Mouse (Mus musculus) heart, embryonic 13.5 days (tissue): ENCODE data around the gene Gbp6. TPM values are rescaled to one million over a fixed set of nuclear protein-coding genes. Genes with fewer than 3 reads are reported as not detected.
"Not testable (repeated sequence)": the region's sequence is repeated elsewhere in the genome, so short reads cannot be mapped to it uniquely, and the experiment has no call there.

Source experiments
- ATAC-seq: fragments of 200-750 bp; cut with Nextera tagmentation; 2 replicates; pipeline ENCODE4 v1.8.0; 2017; ENCODE audit warnings: moderate TSS enrichment; ENCODE audit not compliant: insufficient number of reproducible peaks, low FRiP score, low TSS enrichment; ENCODE audit errors: extremely low read depth
- H3K27ac ChIP-seq: fragments of 300-500 bp; sonication (generic); replicated peaks from 2 replicates; pipeline ENCODE4 v1.5.1; 2015; ENCODE audit warnings: moderate library complexity, mild to moderate bottlenecking, inconsistent platforms
- H3K27me3 ChIP-seq: fragments of 300-500 bp; sonication (generic); replicated peaks from 2 replicates; pipeline ENCODE4 v1.6.1; 2015; ENCODE audit warnings: mild to moderate bottlenecking, inconsistent platforms
- H3K36me3 ChIP-seq: fragments of 300-500 bp; sonication (generic); 2 replicates; pipeline ENCODE4 v1.6.1; 2015; ENCODE audit warnings: mild to moderate bottlenecking, inconsistent platforms
- H3K4me1 ChIP-seq: fragments of 300-500 bp; sonication (generic); 2 replicates; pipeline ENCODE4 v1.6.1; 2015; ENCODE audit warnings: inconsistent platforms
- H3K4me2 ChIP-seq: fragments of 300-500 bp; sonication (generic); 2 replicates; pipeline ENCODE4 v1.6.1; 2015; ENCODE audit warnings: inconsistent platforms, mild to moderate bottlenecking, moderate library complexity
- H3K4me3 ChIP-seq: fragments of 300-500 bp; sonication (generic); 2 replicates; pipeline ENCODE4 v1.5.1; 2015; ENCODE audit warnings: moderate library complexity, mild to moderate bottlenecking, inconsistent platforms
- H3K9ac ChIP-seq: fragments of 300-500 bp; sonication (generic); 2 replicates; pipeline ENCODE4 v1.6.1; 2015; ENCODE audit warnings: inconsistent platforms, mild to moderate bottlenecking, moderate library complexity
- H3K9me3 ChIP-seq: fragments of 300-500 bp; sonication (generic); 2 replicates; pipeline ENCODE4 v1.6.1; 2016; ENCODE audit warnings: inconsistent platforms
- WGBS: fragments of 180-500 bp; shearing (Covaris S2); methylation state at CpG from one replicate; pipeline ENCODE4 v1.1.7; 2015; ENCODE audit warnings: mixed read lengths; 5-methylcytosine and 5-hydroxymethylcytosine counted together
- polyA plus RNA-seq: library from polyadenylated mRNA; unstranded; fragments of >200 nt; fragmentation: Nextera tagmentation; extraction: Ambion mirVana; gene quantifications from 2 replicates; pipeline ENCODE4 v1.2.1, GENCODE M21; 2015

The Gbp6 gene
- polyA plus RNA-seq: 1.5 and 1.8 TPM in 2 replicates

DNA sequence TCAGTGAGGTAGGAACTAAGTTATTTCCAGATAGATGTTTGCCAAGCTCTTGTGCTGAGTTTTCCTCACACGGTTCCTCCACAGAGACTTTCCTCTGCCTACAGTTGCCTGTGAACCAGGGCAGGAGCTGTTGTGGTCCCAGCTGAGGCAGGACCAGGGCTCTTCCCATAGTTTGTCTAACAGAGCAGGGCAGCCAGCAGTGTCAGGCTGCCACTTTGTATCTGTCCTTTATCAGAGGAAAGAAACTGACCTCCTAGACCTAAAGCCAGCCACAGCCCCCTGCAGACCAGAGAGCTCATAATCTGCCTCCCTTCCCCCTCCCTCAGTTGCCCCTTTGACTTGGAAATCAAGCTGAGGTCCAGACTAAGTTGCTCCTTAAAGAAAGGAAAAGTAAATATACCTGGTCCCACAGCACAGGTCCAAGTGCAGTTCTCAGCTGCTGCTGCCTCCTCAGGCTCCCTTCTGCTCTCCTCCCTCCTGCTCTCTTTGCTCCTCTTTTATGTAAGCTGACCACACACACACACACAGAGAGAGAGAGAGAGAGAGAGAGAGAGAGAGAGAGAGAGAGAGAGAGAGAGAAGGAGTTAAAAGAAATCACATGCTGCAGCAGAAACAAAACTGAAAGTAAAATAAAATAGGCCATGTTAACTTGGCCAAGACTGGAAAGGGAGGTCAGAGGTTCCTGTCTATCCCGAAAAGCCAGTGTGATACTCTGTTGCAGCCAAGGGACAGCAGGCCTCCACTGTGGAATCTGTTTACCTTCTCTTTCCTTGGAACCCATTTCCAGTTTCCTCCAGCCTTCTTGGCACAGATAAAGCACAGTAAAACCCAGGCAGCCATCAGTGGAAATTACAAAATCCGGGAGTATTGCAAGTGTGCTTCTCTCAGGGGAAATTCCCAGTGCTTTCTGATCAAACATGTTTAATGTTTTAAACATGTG, at the start of gene Gbp6, which contains the start of gene Gm43302:
Gbp6 (minus strand) TSS at position 473 of the 940 bp plus-strand sequence.
Gm43302 (minus strand) TSS at position 470 of the 940 bp plus-strand sequence.
- peak within 1 kb of the TSS; percentile 51 for H3K27ac ChIP-seq
- not testable (repeated sequence) for ATAC-seq, H3K9ac ChIP-seq, H3K27me3 ChIP-seq, H3K36me3 ChIP-seq, H3K4me3 ChIP-seq, H3K9me3 ChIP-seq
- peak within 1 kb of the TSS; percentile 24 for H3K4me2 ChIP-seq
- peaks cover 17% of the 10 kb centered on the region for H3K4me1 ChIP-seq
- WGBS: 31% methylated on average over 3 of the region's 3 CpGs

DNA sequence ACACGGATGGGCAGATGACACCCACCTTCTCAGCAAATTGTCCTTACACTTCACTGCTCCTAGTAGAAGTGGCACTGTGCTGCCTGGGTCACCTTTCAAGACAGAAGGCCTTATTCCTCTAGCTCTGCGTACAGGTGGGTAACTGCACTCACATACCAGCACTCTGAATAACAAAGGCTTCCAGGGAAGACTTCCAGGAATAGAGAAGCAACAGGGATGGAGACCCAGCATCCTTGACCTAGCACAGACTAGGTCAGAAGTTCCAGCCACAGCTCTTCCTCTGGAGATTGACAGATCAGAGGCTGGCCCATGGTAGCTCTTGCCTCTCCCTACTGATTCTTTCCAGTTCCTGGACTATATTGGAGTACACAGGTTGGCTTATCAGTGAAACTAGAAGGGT, 47.8 kb upstream of the Gbp6 start:
- no peak overlapping the region for H3K4me2 ChIP-seq
- H3K27me3 ChIP-seq: no peaks in the 10 kb centered on the region
- H3K36me3 ChIP-seq: no peaks in the 10 kb centered on the region
- no peak overlapping the region for H3K4me3 ChIP-seq
- no peak overlapping the region for H3K9ac ChIP-seq
- H3K27ac ChIP-seq: no peak overlapping the region
- no peak for ATAC-seq
- 66% methylated on average over 2 of the region's 2 CpGs for WGBS
- H3K9me3 ChIP-seq: 0 out of 2 replicates have a peak, but pooled peaks cover 4% of the 10 kb centered on the region
- peaks cover 5% of the 10 kb centered on the region for H3K4me1 ChIP-seq

DNA sequence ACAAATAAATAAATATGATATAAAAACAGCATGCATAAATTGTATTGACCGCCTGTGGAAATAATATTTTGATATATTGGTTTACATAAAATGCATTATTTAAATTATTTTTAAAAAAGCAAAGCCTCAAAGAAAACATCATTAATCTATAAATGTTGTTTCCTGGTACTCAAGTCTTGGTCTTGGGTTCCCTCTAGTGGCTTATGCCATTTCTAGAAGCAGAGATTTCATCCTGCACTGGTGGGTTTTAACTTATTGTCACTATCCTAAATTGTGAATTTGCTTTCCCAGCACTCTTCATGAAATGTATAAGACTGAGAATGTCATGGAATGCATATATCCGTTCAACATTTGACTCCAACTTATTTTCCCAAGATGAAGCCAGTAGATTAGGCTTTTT, 29.0 kb upstream of the Gbp6 start:
- 0 out of 2 replicates have a peak, but pooled peaks cover 2% of the 10 kb centered on the region for H3K9me3 ChIP-seq
- no peak overlapping the region for H3K4me2 ChIP-seq
- H3K9ac ChIP-seq: no peak overlapping the region
- no peak overlapping the region for H3K4me3 ChIP-seq
- no peak for ATAC-seq
- H3K36me3 ChIP-seq: no peaks in the 10 kb centered on the region
- no peaks in the 10 kb centered on the region for H3K4me1 ChIP-seq
- H3K27ac ChIP-seq: no peak overlapping the region
- H3K27me3 ChIP-seq: no peaks in the 10 kb centered on the region
- 52% methylated on average over 2 of the region's 2 CpGs for WGBS

DNA sequence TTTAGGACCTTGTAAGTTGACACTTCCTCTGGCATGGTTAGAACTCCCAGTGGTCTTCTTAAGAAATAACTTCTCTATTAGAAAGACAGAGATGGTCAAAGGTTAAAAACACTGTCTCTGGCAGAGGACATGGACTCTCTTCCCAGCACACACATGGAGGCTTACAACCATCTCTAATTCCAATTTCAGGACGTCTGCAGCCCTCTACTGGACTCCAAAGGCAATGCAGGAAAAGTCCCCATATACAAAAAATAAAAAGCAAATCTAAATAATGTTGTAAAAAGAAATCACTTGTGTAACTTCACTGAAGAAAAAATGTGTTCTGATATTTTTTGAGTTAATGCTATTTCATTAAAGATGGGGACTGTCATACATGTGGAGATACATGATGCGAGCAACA, 17.4 kb upstream of the Gbp6 start:
- H3K9ac ChIP-seq: no peak overlapping the region
- no peaks in the 10 kb centered on the region for H3K27me3 ChIP-seq
- no peak overlapping the region for H3K4me2 ChIP-seq
- H3K4me1 ChIP-seq: no peaks in the 10 kb centered on the region
- no peaks in the 10 kb centered on the region for H3K9me3 ChIP-seq
- H3K36me3 ChIP-seq: no peaks in the 10 kb centered on the region
- H3K27ac ChIP-seq: no peak overlapping the region
- no peak overlapping the region for H3K4me3 ChIP-seq
- WGBS: 71% methylated on average over 2 of the region's 2 CpGs
- no peak for ATAC-seq

DNA sequence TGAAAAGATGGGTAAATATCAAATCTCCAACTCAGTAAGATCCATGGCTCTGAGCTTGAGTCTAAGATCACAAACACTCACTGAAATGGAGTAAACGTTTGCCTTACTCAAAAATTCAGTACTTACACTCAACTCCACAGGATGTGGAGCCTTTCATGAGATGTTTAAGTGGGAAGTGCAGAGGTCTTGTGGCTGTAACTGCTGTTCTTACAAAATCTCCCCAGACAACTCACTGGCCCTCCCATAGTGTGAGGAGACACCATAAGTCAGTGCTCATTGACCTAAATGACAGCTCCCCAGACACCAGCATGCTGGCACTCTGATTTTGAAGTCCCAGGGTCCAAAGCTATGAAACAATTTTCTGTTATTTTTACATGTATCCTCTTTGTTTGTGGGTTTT, 15.7 kb upstream of the Gbp6 start:
- not testable (repeated sequence) for H3K9me3 ChIP-seq, H3K4me2 ChIP-seq, H3K4me1 ChIP-seq, H3K27ac ChIP-seq, ATAC-seq, H3K27me3 ChIP-seq, H3K4me3 ChIP-seq, H3K9ac ChIP-seq, H3K36me3 ChIP-seq
- 55% methylated on average over 1 of the region's 1 CpGs for WGBS

DNA sequence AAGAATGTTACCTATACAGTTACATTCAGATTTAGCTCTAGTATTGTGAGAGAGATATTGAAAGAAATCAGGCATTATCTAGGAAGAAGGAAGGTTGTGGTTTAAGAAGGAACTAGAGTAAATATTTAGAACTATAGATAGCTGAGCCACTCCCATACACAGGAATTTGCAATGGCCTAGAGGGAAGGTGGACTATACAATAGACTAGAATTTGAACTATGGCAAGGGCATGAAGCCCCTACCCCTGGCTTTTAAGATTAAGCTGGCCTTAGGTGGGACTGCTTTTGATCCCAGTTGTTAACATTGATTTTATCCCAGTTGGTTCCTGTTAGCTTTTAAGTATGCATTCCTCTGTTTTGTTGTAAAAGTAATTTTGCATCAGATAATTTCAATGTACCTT, 13.4 kb upstream of the Gbp6 start:
- not testable (repeated sequence) for H3K4me1 ChIP-seq, H3K36me3 ChIP-seq, H3K4me3 ChIP-seq, H3K9me3 ChIP-seq, H3K9ac ChIP-seq, H3K4me2 ChIP-seq, H3K27me3 ChIP-seq, ATAC-seq, H3K27ac ChIP-seq

DNA sequence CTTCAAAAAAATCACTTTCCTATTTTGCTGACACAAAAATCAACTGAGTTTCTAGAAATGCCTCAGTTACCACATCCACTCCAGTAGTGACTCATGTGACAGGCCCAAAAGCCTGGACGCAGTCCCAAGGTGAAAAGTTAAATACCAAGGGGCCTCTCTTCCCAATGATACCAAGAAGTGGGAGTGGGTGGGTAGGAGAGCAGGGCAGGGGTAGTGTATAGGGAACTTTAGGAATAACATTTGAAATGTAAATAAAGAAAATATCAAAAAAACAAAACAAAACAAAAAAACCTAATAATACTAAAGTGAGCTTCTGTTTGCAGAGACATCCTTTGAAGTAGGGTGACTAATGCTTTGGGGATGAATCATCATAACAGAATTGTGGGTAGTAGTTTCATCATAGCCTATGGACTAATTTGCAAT, 12.7 kb upstream of the Gbp6 start:
- Histone ChIP-seq H3K27ac (no peak overlapping the region), H3K4me3 (no peak overlapping the region), H3K36me3 (no peaks in the 10 kb centered on the region), H3K9me3 (no peaks in the 10 kb centered on the region), H3K4me1 (peaks cover 14% of the 10 kb centered on the region), H3K9ac (no peak overlapping the region), H3K27me3 (no peaks in the 10 kb centered on the region), H3K4me2 (no peak overlapping the region)
- 69% methylated on average over 1 of the region's 1 CpGs for WGBS
- no peak for ATAC-seq

DNA sequence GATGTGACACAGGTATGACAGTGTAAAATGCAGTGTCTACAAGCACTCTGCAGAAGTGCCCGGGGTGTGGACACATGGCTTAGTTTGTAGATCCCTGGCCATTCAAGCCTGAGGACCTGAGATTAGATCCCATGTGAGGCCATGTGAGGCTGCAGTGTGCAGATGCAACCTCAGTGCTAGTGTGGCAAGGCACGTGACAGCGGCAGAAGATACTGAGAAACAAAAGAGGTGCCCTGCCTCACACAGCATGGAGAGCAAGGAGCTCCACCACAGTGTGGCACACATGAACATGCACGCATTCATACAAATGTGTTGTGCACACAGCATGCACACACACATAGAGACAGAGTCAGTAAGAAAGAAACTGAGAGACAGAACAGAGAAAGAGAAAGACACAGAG, 12.2 kb upstream of the Gbp6 start:
- ATAC-seq, H3K36me3 ChIP-seq: not testable (repeated sequence)

DNA sequence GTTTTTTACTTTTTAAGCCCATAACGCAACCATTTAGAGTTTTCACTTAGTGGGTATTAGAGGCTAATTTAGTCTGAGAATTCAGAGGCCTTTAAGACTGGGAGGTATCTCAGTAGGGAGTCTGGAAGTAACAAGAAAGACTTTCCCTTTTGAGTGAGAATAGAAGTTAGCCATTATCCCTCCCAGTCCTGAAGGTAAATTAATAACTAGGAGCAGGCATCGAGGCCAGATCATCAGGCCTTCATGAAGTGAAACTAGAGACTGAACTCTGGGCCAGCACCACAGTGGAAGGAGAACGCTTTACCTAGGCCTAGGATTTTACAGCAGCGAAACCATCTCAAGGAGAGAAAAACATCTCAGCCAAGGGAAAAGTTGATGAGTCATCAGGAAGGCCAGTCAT, 8.5 kb upstream of the Gbp6 start:
- Histone ChIP-seq H3K27me3 (no peaks in the 10 kb centered on the region), H3K9ac (peak overlapping the region; percentile 33; the same call in 1 of the 2 replicates), H3K36me3 (no peaks in the 10 kb centered on the region), H3K9me3 (no peaks in the 10 kb centered on the region), H3K27ac (peak overlapping the region; percentile 85), H3K4me2 (no peak overlapping the region), H3K4me3 (no peak overlapping the region), H3K4me1 (peaks cover 36% of the 10 kb centered on the region)
- no peak for ATAC-seq
- 78% methylated on average over 4 of the region's 4 CpGs for WGBS

More for the DNA sequence above, 12.2 kb upstream of the Gbp6 start:
- H3K4me3 ChIP-seq, H3K4me2 ChIP-seq, H3K9me3 ChIP-seq, H3K9ac ChIP-seq, H3K27ac ChIP-seq, H3K27me3 ChIP-seq: not testable (repeated sequence)
- peaks cover 19% of the 10 kb centered on the region for H3K4me1 ChIP-seq
- WGBS: 62% methylated on average over 4 of the region's 4 CpGs

DNA sequence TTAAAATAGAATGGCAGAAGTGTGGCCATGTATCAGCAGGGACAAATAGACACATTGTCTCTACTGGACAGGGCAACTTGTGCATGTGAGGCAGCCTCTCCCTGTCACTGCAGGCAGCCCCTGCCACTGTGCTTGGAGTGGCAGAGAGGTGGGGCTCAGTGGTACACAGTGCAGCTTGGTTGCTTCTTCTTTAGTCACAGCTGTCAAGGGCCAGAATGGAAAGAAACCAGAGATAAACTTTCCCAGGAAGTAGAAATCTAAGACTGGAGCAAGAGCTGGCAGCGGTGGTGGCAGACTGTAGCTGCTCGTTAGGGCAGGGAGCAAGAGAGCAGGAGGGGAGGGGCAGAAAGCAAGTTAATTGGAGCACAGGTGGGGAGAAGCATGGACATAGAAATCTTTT, 8.0 kb upstream of the Gbp6 start:
- Histone ChIP-seq H3K4me2 (no peak overlapping the region), H3K27ac (peak overlapping the region; percentile 85), H3K9me3 (no peaks in the 10 kb centered on the region), H3K9ac (peak overlapping the region; percentile 33; the same call in 1 of the 2 replicates), H3K4me3 (no peak overlapping the region), H3K4me1 (peaks cover 36% of the 10 kb centered on the region), H3K27me3 (no peaks in the 10 kb centered on the region), H3K36me3 (no peaks in the 10 kb centered on the region)
- WGBS: 5% methylated on average over 2 of the region's 2 CpGs
- ATAC-seq: peak; percentile 74; the same call in 1 of the 2 replicates

DNA sequence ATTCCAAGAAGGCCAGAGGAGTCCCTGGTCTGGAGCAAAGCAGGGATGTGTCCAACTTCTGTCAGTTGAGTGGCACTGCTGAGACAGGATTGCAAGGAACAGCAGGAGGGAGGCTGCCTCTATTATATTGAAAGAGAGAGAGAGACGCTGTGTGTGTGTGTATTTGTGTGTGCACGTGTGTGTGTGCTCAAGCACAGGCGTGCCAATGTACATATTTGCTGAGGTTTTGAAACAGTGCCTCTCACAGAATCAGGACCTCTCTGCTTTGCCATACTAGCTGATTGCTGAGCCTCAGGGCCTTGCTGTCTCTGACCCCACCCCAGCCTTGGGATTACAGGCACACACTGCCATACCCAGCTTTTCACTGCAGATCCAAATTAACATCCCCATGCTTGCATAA, 2.2 kb upstream of the Gbp6 start:
- Histone ChIP-seq H3K9me3 (no peaks in the 10 kb centered on the region), H3K4me1 (peaks cover 35% of the 10 kb centered on the region), H3K27me3 (no peaks in the 10 kb centered on the region), H3K36me3 (no peaks in the 10 kb centered on the region), H3K4me2 (no peak overlapping the region), H3K27ac (no peak overlapping the region), H3K4me3 (no peak overlapping the region), H3K9ac (no peak overlapping the region)
- WGBS: 75% methylated on average over 3 of the region's 3 CpGs
- ATAC-seq: no peak

DNA sequence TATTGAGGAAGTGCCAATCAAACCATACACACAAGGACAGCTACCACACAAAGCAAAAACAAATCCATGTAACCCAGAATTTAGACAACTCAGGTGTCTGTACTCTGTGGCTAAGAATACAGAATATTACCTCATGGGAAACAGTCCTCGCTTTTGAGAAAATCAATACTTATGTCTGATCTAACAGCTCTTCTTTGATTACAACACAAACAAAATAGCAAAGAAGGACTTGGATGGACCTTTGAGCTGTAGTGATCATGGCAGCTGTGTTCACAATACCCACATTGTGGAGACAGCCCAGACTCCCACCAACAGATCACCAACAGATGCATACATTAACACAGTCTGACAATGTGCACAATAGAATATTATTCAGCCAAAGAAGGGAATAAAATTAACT, 1.0 kb downstream of the Gbp6 start:
- no peak overlapping the region for H3K4me2 ChIP-seq
- 92% methylated on average over 1 of the region's 1 CpGs for WGBS

More for the DNA sequence above, 1.0 kb downstream of the Gbp6 start:
- no peak for ATAC-seq
- Histone ChIP-seq H3K27me3 (no peaks in the 10 kb centered on the region), H3K9me3 (no peaks in the 10 kb centered on the region), H3K4me3 (no peak overlapping the region), H3K36me3 (no peaks in the 10 kb centered on the region), H3K27ac (no peak overlapping the region), H3K9ac (no peak overlapping the region), H3K4me1 (peaks cover 17% of the 10 kb centered on the region)
